Mouse (Mus musculus): Measurements from ENCODE around the gene Eepd1. TPM values are rescaled to one million over a fixed set of nuclear protein-coding genes. Genes with fewer than 3 reads are reported as not detected.

Gene Eepd1
- polyA plus RNA-seq, 1 experiment: 2.7 TPM

- no peak for DNase-seq (ENCODE audit: low read depth in 1 of 2, low spot score in 2 of 2)
- Histone ChIP-seq H3K4me3 (ENCODE audit: extremely low read depth, insufficient read depth, insufficient read length) (no peak overlapping the region), H3K27me3 (ENCODE audit: control insufficient read depth, insufficient read depth, low read length) (no peaks in the 10 kb centered on the region), H3K27ac (ENCODE audit: insufficient read depth, low read length) (no peak overlapping the region), H3K36me3 (ENCODE audit: control insufficient read depth, insufficient read depth, low read length) (no peaks in the 10 kb centered on the region), H3K4me1 (ENCODE audit: control insufficient read depth, insufficient read depth, insufficient read length) (no peaks in the 10 kb centered on the region)
- TF ChIP-seq CTCF (IDR thresholded peaks at IDR 0.05; ENCODE audit: extremely low read depth, insufficient read depth, insufficient read length, insufficient replicate concordance): no peak
- TF ChIP-seq POLR2A (IDR thresholded peaks at IDR 0.05; ENCODE audit: low read depth, low read length): no peak
- WGBS: 85% methylated on average over 3 of the region's 3 CpGs
These were observed 87.4 kb downstream of the Eepd1 start for GRCm38 (mm10) chr9:25568783-25569182.

GRCm38 (mm10) chr9:25570011-25570410 is 88.7 kb downstream of the Eepd1 start:
- H3K36me3 ChIP-seq (ENCODE audit: control insufficient read depth, insufficient read depth, low read length): no peaks in the 10 kb centered on the region
- no peak for DNase-seq (ENCODE audit: low read depth in 1 of 2, low spot score in 2 of 2)
- no peak overlapping the region for H3K27ac ChIP-seq (ENCODE audit: insufficient read depth, low read length)
- no peak overlapping the region for H3K4me3 ChIP-seq (ENCODE audit: extremely low read depth, insufficient read depth, insufficient read length)
- H3K27me3 ChIP-seq (ENCODE audit: control insufficient read depth, insufficient read depth, low read length): no peaks in the 10 kb centered on the region
- no peaks in the 10 kb centered on the region for H3K4me1 ChIP-seq (ENCODE audit: control insufficient read depth, insufficient read depth, insufficient read length)
- WGBS: 93% methylated on average over 7 of the region's 7 CpGs
- no peak for TF ChIP-seq POLR2A (IDR thresholded peaks at IDR 0.05; ENCODE audit: low read depth, low read length)
- TF ChIP-seq CTCF (IDR thresholded peaks at IDR 0.05; ENCODE audit: extremely low read depth, insufficient read depth, insufficient read length, insufficient replicate concordance): no peak

- DNase-seq (ENCODE audit: low read depth in 1 of 2, low spot score in 2 of 2): no peak
- Histone ChIP-seq H3K27me3 (ENCODE audit: control insufficient read depth, insufficient read depth, low read length) (no peaks in the 10 kb centered on the region), H3K4me1 (ENCODE audit: control insufficient read depth, insufficient read depth, insufficient read length) (no peaks in the 10 kb centered on the region), H3K36me3 (ENCODE audit: control insufficient read depth, insufficient read depth, low read length) (no peaks in the 10 kb centered on the region), H3K27ac (ENCODE audit: insufficient read depth, low read length) (no peak overlapping the region), H3K4me3 (ENCODE audit: extremely low read depth, insufficient read depth, insufficient read length) (no peak overlapping the region)
- WGBS: 85% methylated on average over 9 of the region's 9 CpGs
- TF ChIP-seq POLR2A (IDR thresholded peaks at IDR 0.05; ENCODE audit: low read depth, low read length) (no peak), CTCF (IDR thresholded peaks at IDR 0.05; ENCODE audit: extremely low read depth, insufficient read depth, insufficient read length, insufficient replicate concordance) (no peak)
These were observed 89.1 kb downstream of the Eepd1 start for GRCm38 (mm10) chr9:25570436-25570835.

GRCm38 (mm10) chr9:25571381-25571780 is 90.0 kb downstream of the Eepd1 start:
- H3K36me3 ChIP-seq (ENCODE audit: control insufficient read depth, insufficient read depth, low read length): no peaks in the 10 kb centered on the region
- 83% methylated on average over 2 of the region's 2 CpGs for WGBS
- H3K4me1 ChIP-seq (ENCODE audit: control insufficient read depth, insufficient read depth, insufficient read length): no peaks in the 10 kb centered on the region
- TF ChIP-seq POLR2A (IDR thresholded peaks at IDR 0.05; ENCODE audit: low read depth, low read length): no peak
- TF ChIP-seq CTCF (IDR thresholded peaks at IDR 0.05; ENCODE audit: extremely low read depth, insufficient read depth, insufficient read length, insufficient replicate concordance): no peak
- no peak overlapping the region for H3K4me3 ChIP-seq (ENCODE audit: extremely low read depth, insufficient read depth, insufficient read length)
- H3K27ac ChIP-seq (ENCODE audit: insufficient read depth, low read length): no peak overlapping the region
- DNase-seq (ENCODE audit: low read depth in 1 of 2, low spot score in 2 of 2): no peak
- no peaks in the 10 kb centered on the region for H3K27me3 ChIP-seq (ENCODE audit: control insufficient read depth, insufficient read depth, low read length)

- Histone ChIP-seq H3K36me3 (ENCODE audit: control insufficient read depth, insufficient read depth, low read length) (no peaks in the 10 kb centered on the region), H3K4me3 (ENCODE audit: extremely low read depth, insufficient read depth, insufficient read length) (no peak overlapping the region), H3K27ac (ENCODE audit: insufficient read depth, low read length) (no peak overlapping the region), H3K27me3 (ENCODE audit: control insufficient read depth, insufficient read depth, low read length) (no peaks in the 10 kb centered on the region), H3K4me1 (ENCODE audit: control insufficient read depth, insufficient read depth, insufficient read length) (no peaks in the 10 kb centered on the region)
- no peak for DNase-seq (ENCODE audit: low read depth in 1 of 2, low spot score in 2 of 2)
- TF ChIP-seq POLR2A (IDR thresholded peaks at IDR 0.05; ENCODE audit: low read depth, low read length): no peak
- TF ChIP-seq CTCF (IDR thresholded peaks at IDR 0.05; ENCODE audit: extremely low read depth, insufficient read depth, insufficient read length, insufficient replicate concordance): no peak
- 87% methylated on average over 7 of the region's 7 CpGs for WGBS
These were observed 92.4 kb downstream of the Eepd1 start for GRCm38 (mm10) chr9:25573753-25574152.

- no peak for TF ChIP-seq POLR2A (IDR thresholded peaks at IDR 0.05; ENCODE audit: low read depth, low read length)
- no peak for TF ChIP-seq CTCF (IDR thresholded peaks at IDR 0.05; ENCODE audit: extremely low read depth, insufficient read depth, insufficient read length, insufficient replicate concordance)
- H3K27me3 ChIP-seq (ENCODE audit: control insufficient read depth, insufficient read depth, low read length): no peaks in the 10 kb centered on the region
- no peak overlapping the region for H3K27ac ChIP-seq (ENCODE audit: insufficient read depth, low read length)
- H3K4me3 ChIP-seq (ENCODE audit: extremely low read depth, insufficient read depth, insufficient read length): no peak overlapping the region
- H3K36me3 ChIP-seq (ENCODE audit: control insufficient read depth, insufficient read depth, low read length): no peaks in the 10 kb centered on the region
- no peaks in the 10 kb centered on the region for H3K4me1 ChIP-seq (ENCODE audit: control insufficient read depth, insufficient read depth, insufficient read length)
- DNase-seq (ENCODE audit: low read depth in 1 of 2, low spot score in 2 of 2): no peak
- 93% methylated on average over 4 of the region's 4 CpGs for WGBS
These were observed 92.8 kb downstream of the Eepd1 start for GRCm38 (mm10) chr9:25574186-25574585.

- H3K36me3 ChIP-seq (ENCODE audit: control insufficient read depth, insufficient read depth, low read length): no peaks in the 10 kb centered on the region
- DNase-seq (ENCODE audit: low read depth in 1 of 2, low spot score in 2 of 2): no peak
- H3K27me3 ChIP-seq (ENCODE audit: control insufficient read depth, insufficient read depth, low read length): no peaks in the 10 kb centered on the region
- TF ChIP-seq CTCF (IDR thresholded peaks at IDR 0.05; ENCODE audit: extremely low read depth, insufficient read depth, insufficient read length, insufficient replicate concordance) (no peak), POLR2A (IDR thresholded peaks at IDR 0.05; ENCODE audit: low read depth, low read length) (no peak)
- 87% methylated on average over 7 of the region's 7 CpGs for WGBS
- H3K4me1 ChIP-seq (ENCODE audit: control insufficient read depth, insufficient read depth, insufficient read length): no peaks in the 10 kb centered on the region
- H3K4me3 ChIP-seq (ENCODE audit: extremely low read depth, insufficient read depth, insufficient read length): no peak overlapping the region
- H3K27ac ChIP-seq (ENCODE audit: insufficient read depth, low read length): no peak overlapping the region
These were observed 97.6 kb downstream of the Eepd1 start for GRCm38 (mm10) chr9:25578674-25579596.

Data from spleen, adult 2 months (tissue).